Mouse (Mus musculus) thymus, postnatal 10 days (tissue): ENCODE data around the gene Thbd.
A peak's percentile ranks its signal among the peaks of the same experiment; 100 is the strongest.

Source experiments
- DNase-seq, 2 experiments: peaks; one replicate each; pipeline ENCODE4 v3.0.0; 2021; ENCODE audit warnings: low spot score in 2 of 2

Thbd gene

DNA sequence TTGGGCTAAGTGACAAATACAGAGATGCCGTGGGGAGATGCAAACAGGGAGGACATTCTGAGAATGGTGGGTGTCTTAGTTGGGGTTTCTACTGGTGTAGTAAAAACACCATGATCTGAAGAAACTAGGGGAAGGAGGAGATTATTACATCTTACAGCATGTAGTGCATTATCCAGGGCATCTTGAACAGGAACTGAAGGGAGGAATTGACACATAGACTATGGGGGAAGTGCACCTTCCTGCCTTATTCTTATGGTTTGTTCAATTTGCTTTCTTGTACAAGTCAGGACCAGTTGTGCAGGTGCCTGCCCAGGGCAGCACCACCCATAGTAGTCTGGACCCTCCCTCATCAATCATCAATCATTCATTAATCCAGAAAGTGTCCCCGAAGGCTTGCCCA lies 21.1 kb downstream of the Thbd start:
- DNase-seq, result no peak

- no peak for DNase-seq
Observed at GRCm38 (mm10) chr2:148386476-148386875, 21.5 kb downstream of the Thbd start.

- no peak for DNase-seq
Observed at GRCm38 (mm10) chr2:148381076-148381475, 26.9 kb downstream of the Thbd start.

- DNase-seq, result no peak
Observed at GRCm38 (mm10) chr2:148379899-148380413, 28.0 kb downstream of the Thbd start.

- no peak for DNase-seq
Observed at GRCm38 (mm10) chr2:148378817-148379342, 29.1 kb downstream of the Thbd start.

DNA sequence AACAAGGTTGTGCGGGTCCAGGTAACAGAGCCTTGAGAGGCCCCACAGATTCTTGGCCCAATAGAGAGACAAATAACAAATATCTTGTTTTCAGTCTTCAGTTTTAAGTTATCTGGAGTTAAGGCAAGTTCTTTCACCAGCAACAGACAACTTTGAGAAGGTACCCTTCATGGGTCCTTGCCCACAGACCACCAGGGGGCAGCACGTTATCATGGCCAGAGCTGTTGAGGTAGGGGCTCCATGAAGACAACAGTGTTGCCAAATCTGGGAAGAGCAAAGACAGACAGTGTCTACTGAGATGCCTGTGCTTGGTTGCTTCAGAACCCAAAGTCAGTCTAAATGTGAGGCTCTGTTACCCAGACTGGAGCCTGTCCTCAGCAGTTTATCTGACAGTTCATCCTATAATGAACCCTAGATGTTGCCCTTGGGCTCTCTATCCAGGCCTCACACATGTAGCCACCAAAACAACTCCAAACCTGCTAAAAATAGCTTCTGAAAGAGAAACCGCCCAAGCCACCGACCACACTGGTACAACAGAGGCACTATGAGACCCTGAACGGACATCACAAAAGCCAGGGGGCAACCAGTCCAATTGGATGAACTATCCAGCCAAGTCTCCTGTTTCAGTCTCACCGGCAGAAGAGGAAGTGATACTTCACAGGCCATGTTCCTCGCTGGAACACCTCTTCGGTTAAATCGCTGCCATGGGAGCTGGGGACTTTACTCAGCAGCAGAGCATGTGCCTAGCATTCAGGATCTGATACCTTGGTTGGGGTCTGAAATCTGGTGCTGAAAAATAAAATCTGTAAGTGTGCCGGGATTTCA lies 32.5 kb downstream of the Thbd start:
- peak; percentile 22 to 71 for DNase-seq

GRCm38 (mm10) chr2:148373602-148374071 lies 34.4 kb downstream of the Thbd start:
- no peak for DNase-seq

- no peak for DNase-seq
Observed at GRCm38 (mm10) chr2:148371743-148372630, 36.0 kb downstream of the Thbd start.

DNA sequence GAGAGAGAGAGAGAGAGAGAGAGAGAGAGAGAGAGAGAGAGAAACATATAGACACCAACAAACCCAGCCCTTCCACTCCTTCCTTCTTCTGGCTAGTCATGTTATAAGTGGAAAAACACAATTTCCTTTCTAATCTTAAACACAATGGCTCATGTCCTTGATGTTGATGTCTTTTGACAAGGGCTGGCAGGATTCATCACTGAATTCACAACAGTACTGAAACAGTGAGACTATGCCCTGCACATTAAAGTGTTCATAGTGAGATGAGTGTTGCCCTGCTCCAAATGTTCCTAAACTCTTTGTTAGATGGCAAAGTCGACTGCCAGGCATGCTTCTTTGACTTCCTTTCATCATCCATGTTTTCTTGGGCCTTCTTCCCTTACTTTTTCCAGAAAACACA lies 42.8 kb downstream of the Thbd start:
- DNase-seq, result no peak

DNA sequence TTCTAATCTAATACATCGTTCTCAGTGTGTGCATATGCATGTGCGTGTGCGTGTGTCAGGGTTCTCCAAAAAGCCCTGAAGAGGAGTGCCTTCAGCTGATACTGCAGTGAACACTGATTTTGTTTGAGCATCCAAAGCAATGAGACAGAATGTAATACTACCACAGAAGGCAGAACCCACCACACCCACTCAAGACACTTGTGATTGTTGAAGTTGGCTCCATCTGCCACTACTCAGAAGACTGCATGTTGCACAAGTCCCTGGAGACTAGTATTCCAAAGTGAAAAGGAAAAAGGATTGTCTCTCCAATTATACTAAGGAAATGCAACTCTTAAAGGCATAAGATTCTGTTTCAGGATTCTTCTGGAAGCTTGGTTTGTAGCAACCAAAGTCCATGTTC lies 43.5 kb downstream of the Thbd start:
- no peak for DNase-seq

DNA sequence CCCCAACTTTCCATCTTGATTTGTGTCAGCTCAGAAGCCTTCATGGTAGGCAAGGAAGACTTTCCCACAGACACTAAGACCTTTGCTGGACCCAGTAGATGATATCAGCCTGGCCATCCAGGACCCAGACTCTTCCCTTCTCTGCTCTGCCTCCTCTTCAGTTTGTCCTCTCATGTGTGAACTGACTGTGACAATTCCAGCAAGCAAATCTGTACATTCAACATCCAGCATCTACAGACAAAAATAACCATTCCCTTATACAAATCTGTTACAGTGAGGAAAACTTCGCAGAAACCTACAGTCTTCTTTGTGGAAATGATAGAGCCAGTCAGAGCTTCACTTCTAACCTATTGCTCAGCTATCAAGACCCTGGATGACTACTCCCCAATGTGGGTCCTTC lies 50.8 kb downstream of the Thbd start:
- DNase-seq, result no peak
